Mouse (Mus musculus): Measurements from ENCODE around the gene Tmem220.

- TF ChIP-seq CTCF (IDR thresholded peaks at IDR 0.05) (no peak), EP300 (IDR thresholded peaks at IDR 0.05) (no peak)
Observed at GRCm38 (mm10) chr11:67048496-67048895, 23.5 kb downstream of the Tmem220 start.
